Mouse (Mus musculus): ENCODE data around the gene Dock4.

- TF ChIP-seq GABPA (IDR thresholded peaks at IDR 0.05; ENCODE audit: insufficient replicate concordance, low read depth, low read length): no peak
- TF ChIP-seq CTCF (conservative IDR thresholded peaks at IDR 0.05 in 1 of 2, IDR thresholded peaks at IDR 0.05 in 1 of 2; ENCODE audit: low read depth in 2 of 2, low read length in 2 of 2): no peak
- TF ChIP-seq HCFC1 (IDR thresholded peaks at IDR 0.05; ENCODE audit: low read depth, low read length): no peak
- no peak for TF ChIP-seq POLR2A (IDR thresholded peaks at IDR 0.05; ENCODE audit: low read depth, low read length)
- TF ChIP-seq EP300 (IDR thresholded peaks at IDR 0.05; ENCODE audit: low read length): no peak
Measured at GRCm38 (mm10) chr12:40659689-40660088, 213.9 kb downstream of the Dock4 start.

Data from CH12.LX (cell line).